Mouse (Mus musculus) midbrain, postnatal 0 days (tissue): ENCODE results near the gene Defa22. TPM values are rescaled to one million over a fixed set of nuclear protein-coding genes. Genes with fewer than 3 reads are reported as not detected.
"Not testable (repeated sequence)": the region's sequence is repeated elsewhere in the genome, so short reads cannot be mapped to it uniquely, and the experiment has no call there.

Experiments
- ATAC-seq: fragments of 200-750 bp; cut with Nextera tagmentation; 2 replicates; pipeline ENCODE4 v1.8.0; 2017; ENCODE audit warnings: moderate number of reproducible peaks, mild to moderate bottlenecking, moderate TSS enrichment, moderate library complexity; ENCODE audit not compliant: low FRiP score
- DNase-seq: peaks from one replicate; pipeline ENCODE4 v3.0.0-alpha.2; 2015; ENCODE audit warnings: low spot score
- H3K27ac ChIP-seq: fragments of 300-500 bp; sonication (generic); 2 replicates; pipeline ENCODE4 v1.5.1; 2014; ENCODE audit warnings: low read depth, mild to moderate bottlenecking, low read length, mixed read lengths
- H3K27me3 ChIP-seq: fragments of 300-500 bp; sonication (generic); 2 replicates; pipeline ENCODE4 v1.6.1; 2014; ENCODE audit warnings: low read length, control low read depth, mixed read lengths; ENCODE audit not compliant: insufficient read depth
- H3K36me3 ChIP-seq: fragments of 300-500 bp; sonication (generic); 2 replicates; pipeline ENCODE4 v1.6.1; 2014; ENCODE audit warnings: low read length, control low read depth, mixed read lengths; ENCODE audit not compliant: insufficient read depth
- H3K4me1 ChIP-seq: fragments of 300-500 bp; sonication (generic); 2 replicates; pipeline ENCODE4 v1.6.1; 2014; ENCODE audit warnings: mild to moderate bottlenecking, control low read depth, antibody characterized with exemption, low read length, mixed read lengths; ENCODE audit not compliant: insufficient read depth
- H3K4me2 ChIP-seq: fragments of 300-500 bp; sonication (generic); 2 replicates; pipeline ENCODE4 v1.6.1; 2014; ENCODE audit warnings: low read depth, mild to moderate bottlenecking, low read length, mixed read lengths; ENCODE audit not compliant: poor library complexity, severe bottlenecking
- H3K4me3 ChIP-seq: fragments of 300-500 bp; sonication (generic); 2 replicates; pipeline ENCODE4 v1.5.1; 2014; ENCODE audit warnings: low read depth, mild to moderate bottlenecking, low read length, moderate library complexity
- H3K9ac ChIP-seq: fragments of 300-500 bp; sonication (generic); replicated peaks from 2 replicates; pipeline ENCODE4 v1.6.1; 2014; ENCODE audit warnings: mild to moderate bottlenecking, low read length, moderate library complexity, mixed read lengths; ENCODE audit not compliant: poor library complexity, severe bottlenecking
- H3K9me3 ChIP-seq: fragments of 300-500 bp; sonication (generic); 2 replicates; pipeline ENCODE4 v1.6.1; 2016; ENCODE audit warnings: low read length, control low read depth
- WGBS: fragments of 180-500 bp; shearing (Covaris S2); extraction: QIAGEN DNeasy Blood & Tissue Kit; methylation state at CpG from one replicate; pipeline ENCODE4 v1.1.7; 2014; 5-methylcytosine and 5-hydroxymethylcytosine counted together
- polyA plus RNA-seq: library from polyadenylated mRNA; unstranded; fragments of >200 nt; fragmentation: Nextera tagmentation; extraction: Ambion mirVana; gene quantifications from 2 replicates; pipeline ENCODE4 v1.2.1, GENCODE M21; 2015
- total RNA-seq: library from RNA; depleted of rRNA; stranded (reverse); fragments of >200 nt; gene quantifications from 2 replicates; pipeline ENCODE4 v1.2.3, GENCODE M21; 2014; rRNA removed

Gene Defa22
- total RNA-seq (not detected in 2 replicates), polyA plus RNA-seq (not detected in 2 replicates)

GRCm38 (mm10) chr8:21161977-21162376, at the start of gene Defa22:
Defa22 (plus strand) TSS chr8:21162277.
- no CpG with 5 or more reads among the region's 1 CpGs for WGBS
- not testable (repeated sequence) for H3K27me3 ChIP-seq, H3K36me3 ChIP-seq, H3K4me3 ChIP-seq, H3K27ac ChIP-seq, DNase-seq, ATAC-seq, H3K9me3 ChIP-seq, H3K9ac ChIP-seq, H3K4me1 ChIP-seq, H3K4me2 ChIP-seq

- H3K4me2 ChIP-seq, ATAC-seq, H3K4me3 ChIP-seq, H3K9me3 ChIP-seq, H3K9ac ChIP-seq, H3K4me1 ChIP-seq, H3K27ac ChIP-seq, DNase-seq, H3K27me3 ChIP-seq, H3K36me3 ChIP-seq: not testable (repeated sequence)
- WGBS: 54% methylated on average over 3 of the region's 3 CpGs
Measured at GRCm38 (mm10) chr8:21134342-21134741, 27.7 kb upstream of the Defa22 start, which contains the start of gene Defa30. Defa30 (plus strand) TSS chr8:21134642.

- WGBS: no CpG with 5 or more reads among the region's 1 CpGs
- H3K27ac ChIP-seq, H3K4me2 ChIP-seq, ATAC-seq, H3K9me3 ChIP-seq, DNase-seq, H3K4me1 ChIP-seq, H3K27me3 ChIP-seq, H3K9ac ChIP-seq, H3K36me3 ChIP-seq, H3K4me3 ChIP-seq: not testable (repeated sequence)
Measured at GRCm38 (mm10) chr8:21191314-21191713, 29.2 kb downstream of the Defa22 start, which contains the start of gene Defa31. Defa31 (plus strand) TSS chr8:21191614.

GRCm38 (mm10) chr8:21201261-21201660, 39.2 kb downstream of the Defa22 start, which contains the start of gene Gm15293:
Gm15293 (plus strand) TSS chr8:21201561.
- DNase-seq, H3K9ac ChIP-seq, H3K4me3 ChIP-seq: not testable (repeated sequence)

More at GRCm38 (mm10) chr8:21201261-21201660, 39.2 kb downstream of the Defa22 start, which contains the start of gene Gm15293:
- not testable (repeated sequence) for H3K27ac ChIP-seq, H3K36me3 ChIP-seq, H3K9me3 ChIP-seq, ATAC-seq, H3K4me2 ChIP-seq, H3K4me1 ChIP-seq, H3K27me3 ChIP-seq
- WGBS: no CpG with 5 or more reads among the region's 1 CpGs

Other genes starting within 250 kb of the Defa22 start
- not detected in 2 replicates for gene Gm6040, start 240.2 kb upstream of the Defa22 start, total RNA-seq
- gene Gm6040, start 240.2 kb upstream of the Defa22 start, polyA plus RNA-seq: not detected in 2 replicates
- gene AY761185, start 217.6 kb upstream of the Defa22 start, total RNA-seq: not detected in 2 replicates
- gene AY761185, start 217.6 kb upstream of the Defa22 start, polyA plus RNA-seq: not detected in 2 replicates
- not detected in 2 replicates for gene Defa21, start 136.7 kb upstream of the Defa22 start, total RNA-seq
- not detected in 2 replicates for gene Defa21, start 136.7 kb upstream of the Defa22 start, polyA plus RNA-seq
- gene Defa23, start 107.2 kb upstream of the Defa22 start, total RNA-seq: not detected in 2 replicates
- not detected in 2 replicates for gene Defa23, start 107.2 kb upstream of the Defa22 start, polyA plus RNA-seq
- gene Defa35, start 97.2 kb upstream of the Defa22 start, total RNA-seq: not detected in 2 replicates
- not detected in 2 replicates for gene Defa35, start 97.2 kb upstream of the Defa22 start, polyA plus RNA-seq
- not detected in 2 replicates for gene Defa25, start 77.8 kb upstream of the Defa22 start, total RNA-seq
- not detected in 2 replicates for gene Defa25, start 77.8 kb upstream of the Defa22 start, polyA plus RNA-seq
- not detected in 2 replicates for gene Gm14851, start 66.2 kb upstream of the Defa22 start, total RNA-seq
- gene Gm14851, start 66.2 kb upstream of the Defa22 start, polyA plus RNA-seq: not detected in 2 replicates
- not detected in 2 replicates for gene Defa30, start 27.6 kb upstream of the Defa22 start, total RNA-seq
- gene Defa30, start 27.6 kb upstream of the Defa22 start, polyA plus RNA-seq: not detected in 2 replicates
- gene Defa31, start 29.3 kb downstream of the Defa22 start, total RNA-seq: not detected in 2 replicates
- not detected in 2 replicates for gene Defa31, start 29.3 kb downstream of the Defa22 start, polyA plus RNA-seq
- gene Gm15293, start 39.3 kb downstream of the Defa22 start, total RNA-seq: not detected in 2 replicates
- not detected in 2 replicates for gene Gm15293, start 39.3 kb downstream of the Defa22 start, polyA plus RNA-seq
- gene Gm15292, start 87.5 kb downstream of the Defa22 start, total RNA-seq: not detected in 2 replicates
- not detected in 2 replicates for gene Gm15292, start 87.5 kb downstream of the Defa22 start, polyA plus RNA-seq
- gene Defa27, start 153.3 kb downstream of the Defa22 start, total RNA-seq: not detected in 2 replicates
- not detected in 2 replicates for gene Defa27, start 153.3 kb downstream of the Defa22 start, polyA plus RNA-seq
- gene Defa29, start 164.7 kb downstream of the Defa22 start, total RNA-seq: not detected in 2 replicates
- gene Defa29, start 164.7 kb downstream of the Defa22 start, polyA plus RNA-seq: not detected in 2 replicates
- not detected in 2 replicates for gene Defa2, start 216.2 kb downstream of the Defa22 start, total RNA-seq
- gene Defa2, start 216.2 kb downstream of the Defa22 start, polyA plus RNA-seq: not detected in 2 replicates
- not detected in 2 replicates for gene Defa33, start 229.5 kb downstream of the Defa22 start, total RNA-seq
- gene Defa33, start 229.5 kb downstream of the Defa22 start, polyA plus RNA-seq: not detected in 2 replicates